Mouse (Mus musculus) neutrophil, adult 5-6 weeks (primary cell): Measurements from ENCODE around the gene OR5BS1P. TPM values are rescaled to one million over a fixed set of nuclear protein-coding genes. Genes with fewer than 3 reads are reported as not detected.

Source experiments
- total RNA-seq: library from RNA; stranded (forward); fragments of 200-1000 nt; gene quantifications from 2 replicates; pipeline ENCODE4 v1.2.3, GENCODE M21; 2017

Gene OR5BS1P
- total RNA-seq, 1 experiment from 2014 or later, result not detected

Other genes starting within 250 kb of the OR5BS1P start
- gene Gm44579, start 248.9 kb upstream of the OR5BS1P start, total RNA-seq, result not detected in 2 replicates
- not detected in 2 replicates for gene Olfr287, start 248.8 kb upstream of the OR5BS1P start, total RNA-seq
- gene Olfr286, start 235.4 kb upstream of the OR5BS1P start, total RNA-seq, result not detected in 2 replicates
- gene H1fnt, start 212.6 kb upstream of the OR5BS1P start, total RNA-seq, result not detected in 2 replicates
- 0.12 TPM in 1 of 2 replicates, not detected in the other for gene Zfp641, start 173.7 kb upstream of the OR5BS1P start, total RNA-seq
- gene Olfr285, start 152.5 kb upstream of the OR5BS1P start, total RNA-seq, result not detected in 2 replicates
- gene Olfr284, start 128.9 kb upstream of the OR5BS1P start, total RNA-seq, result not detected in 2 replicates
- gene Olfr283, start 89.0 kb upstream of the OR5BS1P start, total RNA-seq, result not detected in 2 replicates
- gene Olfr282, start 38.7 kb upstream of the OR5BS1P start, total RNA-seq, result not detected in 2 replicates
- gene Olfr281, start 17.3 kb upstream of the OR5BS1P start, total RNA-seq, result 0.12 TPM in 1 of 2 replicates, not detected in the other
- gene Lalba, start 12.8 kb downstream of the OR5BS1P start, total RNA-seq, result not detected in 2 replicates
- not detected in 2 replicates for gene Olfr279, start 22.5 kb downstream of the OR5BS1P start, total RNA-seq
- gene Kansl2, start 64.4 kb downstream of the OR5BS1P start, total RNA-seq, result 39.3 and 42.1 TPM in 2 replicates
- gene Ccnt1, start 101.0 kb downstream of the OR5BS1P start, total RNA-seq, result 105 and 123 TPM in 2 replicates
- gene 4930415O20Rik, start 101.1 kb downstream of the OR5BS1P start, total RNA-seq, result 1.6 TPM in 1 of 2 replicates, not detected in the other
- gene Adcy6, start 140.2 kb downstream of the OR5BS1P start, total RNA-seq, result 2.0 and 2.8 TPM in 2 replicates
- not detected in 2 replicates for gene Cacnb3, start 160.9 kb downstream of the OR5BS1P start, total RNA-seq
- 109 and 114 TPM in 2 replicates for gene Ddx23, start 193.0 kb downstream of the OR5BS1P start, total RNA-seq
- 13.8 and 16.5 TPM in 2 replicates for gene Rnd1, start 207.6 kb downstream of the OR5BS1P start, total RNA-seq
- gene Ccdc65, start 238.3 kb downstream of the OR5BS1P start, total RNA-seq, result not detected in 2 replicates